Mouse (Mus musculus) small intestine, adult 2 months (tissue): Measurements from ENCODE around the gene Mak.

Experiments used
- CTCF ChIP-seq: fragments of 200-500 bp; IDR thresholded peaks from 2 replicates; pipeline ENCODE4 v1.5.1; 2012; ENCODE audit warnings: low read depth, mild to moderate bottlenecking, control low read depth, inconsistent platforms, low read length, moderate library complexity, mixed read lengths; ENCODE audit not compliant: insufficient replicate concordance, insufficient read length; ENCODE audit errors: extremely low read depth
- POLR2A ChIP-seq: fragments of 200-500 bp; IDR thresholded peaks from 2 replicates; pipeline ENCODE4 v1.6.1; 2012; ENCODE audit warnings: low read depth, mild to moderate bottlenecking, control low read depth, inconsistent platforms, low read length, moderate library complexity

GRCm38 (mm10) chr13:41030098-41030497 is 49.4 kb downstream of the Mak start:
- TF ChIP-seq POLR2A = no peak
- TF ChIP-seq CTCF = no peak
